Mouse (Mus musculus) kidney, embryonic 16.5 days (tissue): Measurements from ENCODE around the gene Olah. TPM values are rescaled to one million over a fixed set of nuclear protein-coding genes. Genes with fewer than 3 reads are reported as not detected.

Experiments used
- ATAC-seq: fragments of 200-750 bp; cut with Nextera tagmentation; 2 replicates; pipeline ENCODE4 v1.8.0; 2017; ENCODE audit warnings: moderate TSS enrichment; ENCODE audit not compliant: low FRiP score, low TSS enrichment
- H3K27ac ChIP-seq: fragments of 300-500 bp; sonication (generic); 2 replicates; pipeline ENCODE4 v1.5.1; 2014; ENCODE audit warnings: low read length
- H3K27me3 ChIP-seq: fragments of 300-500 bp; sonication (generic); 2 replicates; pipeline ENCODE4 v1.6.1; 2014; ENCODE audit warnings: low read length, control low read depth, mixed read lengths; ENCODE audit not compliant: insufficient read depth
- H3K36me3 ChIP-seq: fragments of 300-500 bp; sonication (generic); 2 replicates; pipeline ENCODE4 v1.6.1; 2014; ENCODE audit warnings: low read length, control low read depth, mixed read lengths; ENCODE audit not compliant: insufficient read depth
- H3K4me1 ChIP-seq: fragments of 300-500 bp; sonication (generic); 2 replicates; pipeline ENCODE4 v1.6.1; 2014; ENCODE audit warnings: low read length, control low read depth, mixed read lengths; ENCODE audit not compliant: insufficient read depth
- H3K4me2 ChIP-seq: fragments of 300-500 bp; sonication (generic); replicated peaks from 2 replicates; pipeline ENCODE4 v1.6.1; 2014; ENCODE audit warnings: low read depth, low read length
- H3K4me3 ChIP-seq: fragments of 300-500 bp; sonication (generic); 2 replicates; pipeline ENCODE4 v1.5.1; 2014; ENCODE audit warnings: mild to moderate bottlenecking, low read length
- H3K9ac ChIP-seq: fragments of 300-500 bp; sonication (generic); replicated peaks from 2 replicates; pipeline ENCODE4 v1.6.1; 2014; ENCODE audit warnings: low read length
- H3K9me3 ChIP-seq: fragments of 300-500 bp; sonication (generic); 2 replicates; pipeline ENCODE4 v1.6.1; 2016; ENCODE audit warnings: low read length, control low read depth
- WGBS: fragments of 180-500 bp; shearing (Covaris S2); extraction: QIAGEN DNeasy Blood & Tissue Kit; methylation state at CpG from one replicate; pipeline ENCODE4 v1.1.7; 2014; 5-methylcytosine and 5-hydroxymethylcytosine counted together
- polyA plus RNA-seq: library from polyadenylated mRNA; unstranded; fragments of >200 nt; fragmentation: Nextera tagmentation; extraction: Ambion mirVana; gene quantifications from 2 replicates; pipeline ENCODE4 v1.2.1, GENCODE M21; 2015

Olah gene
- polyA plus RNA-seq, 1 experiment from 2014 or later = not detected

DNA sequence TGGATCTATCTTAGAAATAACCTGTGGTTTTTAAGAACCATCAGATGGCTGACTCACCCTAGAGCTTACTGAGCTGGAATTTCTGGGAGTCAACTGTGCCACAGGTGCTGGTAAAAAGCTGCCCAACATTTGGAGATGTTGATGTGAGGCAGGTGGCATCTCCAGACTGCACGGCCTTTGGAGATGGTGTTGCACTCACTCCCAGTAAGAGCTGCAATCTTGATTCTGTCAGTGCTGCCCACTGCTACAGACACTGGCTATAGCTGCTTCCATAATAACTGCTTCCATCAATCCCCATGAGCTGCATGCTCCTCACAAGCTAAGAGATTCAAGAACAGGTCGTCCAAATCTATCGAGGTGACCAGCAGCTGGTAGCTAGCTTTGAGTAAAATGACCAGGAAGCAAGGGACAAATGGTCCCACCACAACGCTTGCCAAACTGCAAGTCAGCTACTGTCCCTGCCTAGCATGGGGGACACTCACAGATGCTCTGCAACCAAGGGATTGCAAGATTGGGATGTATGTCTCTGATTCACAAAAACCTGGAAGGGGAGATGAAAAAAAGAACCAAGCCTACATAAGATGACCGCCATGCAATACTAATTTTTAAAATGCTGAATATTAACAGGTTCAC lies 65.8 kb downstream of the Olah start:
- peak overlapping the region; percentile 63 for H3K4me3 ChIP-seq
- no peaks in the 10 kb centered on the region for H3K27me3 ChIP-seq
- no peaks in the 10 kb centered on the region for H3K9me3 ChIP-seq
- ATAC-seq = no peak
- H3K36me3 ChIP-seq = peaks cover 22% of the 10 kb centered on the region
- 72% methylated on average over 5 of the region's 5 CpGs for WGBS
- H3K27ac ChIP-seq = no peak overlapping the region
- peaks cover 18% of the 10 kb centered on the region for H3K4me1 ChIP-seq
- H3K9ac ChIP-seq = peak overlapping the region; percentile 74
- peak overlapping the region; percentile 54 for H3K4me2 ChIP-seq

DNA sequence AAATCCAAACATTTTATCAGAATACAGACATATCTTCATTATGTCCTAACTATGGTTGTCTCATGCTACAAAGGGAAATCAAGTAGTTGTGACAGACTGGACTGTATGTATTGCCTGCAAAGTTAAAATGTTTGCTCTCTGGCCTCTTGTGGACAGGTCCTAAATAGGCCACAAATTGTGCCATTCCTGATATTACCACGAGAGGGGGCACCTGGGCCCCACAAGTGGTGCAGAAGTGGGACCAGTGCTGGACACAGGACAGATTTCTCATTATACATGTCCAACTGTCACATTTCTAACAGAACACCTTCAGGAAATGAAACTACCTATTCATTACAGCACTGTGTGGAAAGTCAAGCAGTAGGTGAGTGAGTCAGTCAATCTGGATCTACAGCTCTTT lies 69.7 kb downstream of the Olah start:
- Histone ChIP-seq H3K4me2 (no peak overlapping the region), H3K9ac (no peak overlapping the region), H3K4me3 (no peak overlapping the region), H3K4me1 (peaks cover 16% of the 10 kb centered on the region), H3K36me3 (peaks cover 49% of the 10 kb centered on the region), H3K27me3 (no peaks in the 10 kb centered on the region), H3K9me3 (no peaks in the 10 kb centered on the region), H3K27ac (no peak overlapping the region)
- no peak for ATAC-seq
- 57% methylated on average over 1 of the region's 1 CpGs for WGBS

DNA sequence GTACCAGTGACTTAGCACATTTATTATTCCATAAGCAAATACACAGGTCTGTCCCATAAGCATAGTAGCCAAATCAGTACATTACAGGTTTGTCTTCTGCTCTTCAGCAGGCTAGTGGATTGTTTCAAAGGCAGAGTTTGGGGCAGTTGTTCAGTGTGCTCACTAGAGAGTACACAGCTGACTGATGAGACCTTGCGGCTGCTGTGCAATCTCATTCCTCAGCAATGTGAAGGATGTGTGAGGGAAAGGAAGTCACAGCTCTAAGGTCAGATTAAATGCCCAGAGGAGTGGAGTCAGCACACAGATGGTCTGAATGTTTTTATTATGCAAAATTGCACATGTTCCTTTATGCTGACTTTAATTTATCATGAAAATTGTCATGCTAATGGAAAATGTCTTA lies 70.5 kb downstream of the Olah start:
- Histone ChIP-seq H3K4me1 (peaks cover 13% of the 10 kb centered on the region), H3K9ac (no peak overlapping the region), H3K4me3 (no peak overlapping the region), H3K9me3 (no peaks in the 10 kb centered on the region), H3K27me3 (no peaks in the 10 kb centered on the region), H3K27ac (no peak overlapping the region), H3K4me2 (no peak overlapping the region), H3K36me3 (peaks cover 53% of the 10 kb centered on the region)
- no peak for ATAC-seq
- 89% methylated on average over 1 of the region's 1 CpGs for WGBS

DNA sequence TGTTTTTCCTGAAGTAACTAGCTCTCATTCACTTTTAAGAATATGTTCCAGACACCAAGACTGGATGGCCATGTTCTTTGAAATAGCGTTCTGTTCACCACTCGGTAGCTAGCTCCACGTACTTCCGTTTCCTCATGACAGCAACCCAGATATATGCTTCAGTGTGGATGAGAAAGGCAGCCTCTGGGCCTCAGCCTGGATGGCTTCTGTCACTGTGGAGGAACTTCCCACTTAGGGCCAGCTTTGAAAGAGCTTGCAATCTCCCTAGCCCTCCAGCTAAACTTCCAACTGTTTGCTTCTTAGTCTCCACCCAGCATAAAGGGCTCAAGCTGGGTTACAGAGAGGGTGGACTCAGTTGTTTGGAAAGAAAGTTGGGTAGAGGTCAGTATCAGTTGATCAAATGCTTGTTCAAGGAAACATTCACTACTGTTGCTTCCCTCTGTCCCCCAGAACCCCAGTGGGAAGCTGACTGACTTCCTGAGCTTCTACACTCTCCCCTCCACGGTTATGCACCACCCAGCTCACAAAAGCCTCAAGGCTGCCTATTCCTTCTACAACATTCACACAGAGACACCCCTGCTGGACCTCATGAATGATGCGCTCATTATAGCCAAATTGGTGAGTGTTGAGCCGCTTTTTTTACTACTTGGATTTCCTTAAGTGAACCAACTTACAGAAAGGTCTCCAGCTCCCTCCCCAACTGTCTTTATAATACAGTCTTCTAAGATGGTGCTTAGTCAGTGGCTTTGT lies 72.5 kb downstream of the Olah start:
- Histone ChIP-seq H3K9me3 (no peaks in the 10 kb centered on the region), H3K36me3 (peaks cover 52% of the 10 kb centered on the region), H3K4me2 (no peak overlapping the region), H3K9ac (no peak overlapping the region; the same call in 1 of the 2 replicates), H3K4me3 (no peak overlapping the region), H3K27me3 (no peaks in the 10 kb centered on the region), H3K4me1 (no peaks in the 10 kb centered on the region), H3K27ac (no peak overlapping the region)
- WGBS = 92% methylated on average over 7 of the region's 7 CpGs
- ATAC-seq = no peak

DNA sequence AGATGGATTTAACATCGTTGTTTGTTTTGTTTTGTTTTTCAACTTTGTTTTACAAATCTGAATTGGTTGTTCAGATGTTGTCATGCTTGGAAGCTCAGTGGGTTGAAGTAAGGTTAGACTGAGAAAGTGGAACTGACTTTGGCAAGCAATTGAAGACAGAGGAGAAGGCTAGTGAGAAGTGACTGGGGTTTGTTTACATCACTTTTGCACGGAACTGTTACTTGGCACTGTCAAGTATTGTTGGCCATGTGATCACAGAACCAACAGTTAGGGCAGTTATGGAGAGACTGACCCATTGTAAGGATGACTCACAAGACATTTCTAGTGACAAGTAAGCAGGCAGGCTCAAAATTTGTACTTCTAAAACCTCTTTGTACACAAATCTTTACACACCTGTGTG lies 73.9 kb downstream of the Olah start:
- WGBS = 89% methylated on average over 2 of the region's 2 CpGs

DNA sequence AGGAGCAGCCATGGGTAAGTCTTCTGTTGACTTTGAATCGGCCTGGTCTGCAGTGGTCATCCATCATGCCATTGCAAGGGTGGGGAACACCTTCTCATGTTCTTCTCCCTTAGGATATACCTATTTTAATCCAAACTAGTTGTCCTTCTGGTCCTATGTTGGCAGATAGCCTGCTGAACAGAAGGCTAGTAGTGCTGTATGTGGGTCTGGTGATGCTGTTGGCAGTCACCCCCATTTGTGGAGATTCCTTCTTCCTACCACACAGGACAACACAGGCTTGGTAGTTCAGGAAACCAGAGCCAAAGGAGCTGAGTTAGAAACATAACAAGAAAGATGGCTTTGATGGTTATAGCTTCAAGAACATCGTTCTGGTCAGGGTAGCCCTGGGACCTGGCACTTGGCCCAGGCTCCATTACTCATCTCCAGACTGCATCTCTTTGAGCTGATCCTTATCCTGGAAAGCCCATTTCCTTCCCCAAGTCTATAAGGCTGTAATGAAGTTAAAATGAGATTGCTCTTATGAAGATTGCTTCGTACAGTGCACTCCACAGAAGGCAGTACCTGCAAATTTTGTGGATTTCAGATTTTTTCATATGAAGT lies 91.5 kb downstream of the Olah start:
- Histone ChIP-seq H3K9ac (no peak overlapping the region), H3K27me3 (no peaks in the 10 kb centered on the region), H3K27ac (no peak overlapping the region), H3K4me2 (no peak overlapping the region), H3K4me3 (no peak overlapping the region), H3K9me3 (no peaks in the 10 kb centered on the region), H3K4me1 (peaks cover 9% of the 10 kb centered on the region; the same call in 1 of the 2 replicates), H3K36me3 (peaks cover 10% of the 10 kb centered on the region)
- WGBS = 44% methylated on average over 3 of the region's 3 CpGs
- ATAC-seq = 0 out of 2 replicates have a peak, but pooled peaks have one; percentile 39

More for the DNA sequence above, 73.9 kb downstream of the Olah start:
- Histone ChIP-seq H3K4me3 (no peak overlapping the region), H3K4me2 (no peak overlapping the region), H3K36me3 (peaks cover 40% of the 10 kb centered on the region), H3K9ac (no peak overlapping the region), H3K27ac (no peak overlapping the region), H3K9me3 (no peaks in the 10 kb centered on the region), H3K4me1 (no peaks in the 10 kb centered on the region), H3K27me3 (no peaks in the 10 kb centered on the region)
- ATAC-seq = no peak

DNA sequence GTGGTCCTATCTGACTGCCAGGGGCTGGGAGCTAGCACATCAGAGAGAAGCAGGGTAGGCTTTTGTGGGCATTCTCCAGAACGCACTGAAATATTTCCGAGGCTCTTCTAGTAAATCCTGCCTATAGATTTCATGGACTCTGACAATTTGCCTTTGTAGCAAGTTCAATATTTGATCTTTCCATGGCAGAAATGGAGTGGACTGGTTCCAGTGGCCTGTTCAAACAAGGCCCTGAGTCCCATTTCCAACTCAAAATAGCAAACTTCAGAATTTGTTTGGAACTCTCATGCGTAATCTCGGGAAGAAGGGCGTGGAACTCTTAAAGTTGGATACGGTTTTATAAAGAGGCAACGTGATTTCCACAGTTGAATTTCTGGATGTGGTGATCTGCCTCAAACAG lies 101.2 kb downstream of the Olah start:
- Histone ChIP-seq H3K4me2 (no peak overlapping the region), H3K4me3 (no peak overlapping the region), H3K36me3 (no peaks in the 10 kb centered on the region), H3K27me3 (no peaks in the 10 kb centered on the region), H3K9ac (no peak overlapping the region), H3K9me3 (no peaks in the 10 kb centered on the region), H3K27ac (no peak overlapping the region), H3K4me1 (no peaks in the 10 kb centered on the region)
- WGBS = 89% methylated on average over 7 of the region's 7 CpGs
- ATAC-seq = no peak

DNA sequence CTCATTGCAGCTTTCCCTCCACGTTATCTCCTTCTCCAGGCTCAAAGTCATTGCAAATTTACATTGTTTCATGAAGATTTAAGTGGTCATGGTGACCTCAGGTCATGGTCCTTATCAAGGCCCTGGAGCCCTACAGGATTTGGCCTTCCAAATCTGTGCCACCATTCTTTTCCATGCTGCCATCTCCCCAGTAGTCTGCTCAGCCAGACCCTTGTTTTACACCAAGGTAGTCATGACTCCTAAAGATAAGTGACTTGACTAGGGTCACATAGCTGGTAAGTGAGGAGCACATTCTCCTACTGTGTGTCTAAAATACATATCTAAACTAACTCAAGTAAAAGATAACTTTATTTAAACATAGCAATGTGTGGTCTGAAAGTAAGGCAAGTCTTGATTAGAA lies 104.8 kb downstream of the Olah start:
- ATAC-seq = no peak
- no peaks in the 10 kb centered on the region for H3K36me3 ChIP-seq
- H3K9me3 ChIP-seq = no peaks in the 10 kb centered on the region
- no peak overlapping the region for H3K9ac ChIP-seq
- H3K4me1 ChIP-seq = no peaks in the 10 kb centered on the region
- no peak overlapping the region for H3K4me2 ChIP-seq
- no peak overlapping the region for H3K27ac ChIP-seq
- WGBS = 77% methylated on average over 1 of the region's 1 CpGs
- H3K27me3 ChIP-seq = no peaks in the 10 kb centered on the region
- H3K4me3 ChIP-seq = no peak overlapping the region
